Mouse (Mus musculus) stomach, postnatal 0 days (tissue): ENCODE measurements around the gene Aatk.

Experiments used
- CTCF ChIP-seq: IDR thresholded peaks from 2 replicates; pipeline ENCODE4 v1.5.1; 2016; ENCODE audit warnings: antibody characterized with exemption, low read depth, mild to moderate bottlenecking, moderate library complexity
- EP300 ChIP-seq: optimal IDR thresholded peaks from 2 replicates; pipeline ENCODE3; 2016; ENCODE audit warnings: antibody characterized with exemption

GRCm38 (mm10) chr11:120002041-120002440 is 44.9 kb downstream of the Aatk start:
- no peak for TF ChIP-seq CTCF
- TF ChIP-seq EP300, result no peak
